Mouse (Mus musculus) left cerebral cortex, adult 11 months (tissue): ENCODE measurements around the gene Nhlh1.

Experiments
- DNase-seq: peaks from one replicate; pipeline ENCODE4 v3.0.0; 2022; ENCODE audit warnings: low spot score

Nhlh1 gene

DNA sequence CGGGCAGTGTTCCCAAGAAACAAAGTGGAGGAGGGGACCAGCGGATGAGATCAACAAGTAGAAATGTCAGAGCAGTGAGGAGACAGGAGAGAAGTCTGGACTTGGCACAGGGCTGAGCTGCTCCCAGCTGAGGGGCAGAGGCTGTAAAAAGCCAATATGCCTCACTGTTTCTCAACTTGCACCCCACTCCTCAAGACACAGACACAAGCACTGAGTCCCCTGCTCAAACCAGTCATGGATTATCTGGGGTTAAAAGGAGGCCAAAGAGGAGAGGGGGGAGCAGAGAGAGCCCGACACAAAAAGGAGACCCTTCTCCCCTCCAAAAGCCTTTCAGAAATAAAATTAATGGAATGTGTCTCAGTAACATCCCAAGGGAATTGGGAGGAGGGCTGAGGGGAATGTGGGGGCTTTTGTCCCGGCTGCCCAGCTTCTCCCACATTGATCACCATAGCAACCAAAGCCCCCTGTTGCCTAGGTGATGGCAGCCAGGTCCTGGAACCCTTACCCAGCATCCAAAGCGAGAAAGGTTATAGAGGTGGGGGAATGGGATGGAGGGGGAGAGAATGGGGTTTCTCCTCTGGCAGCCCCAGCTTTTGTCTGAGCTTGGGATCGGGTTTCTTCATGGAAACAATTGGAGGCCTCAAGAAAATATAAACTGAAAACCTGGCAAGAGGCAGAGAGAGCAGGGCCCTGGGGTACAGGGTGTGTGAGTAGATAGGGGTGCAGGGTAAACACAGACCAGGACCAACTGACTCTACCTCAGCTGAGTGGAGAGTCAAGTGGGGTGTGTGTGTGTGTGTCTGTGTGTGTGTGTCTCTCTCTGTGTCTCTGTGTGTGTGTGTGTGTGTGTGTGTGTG, 40.5 kb downstream of the Nhlh1 start:
- DNase-seq, result no peak

DNA sequence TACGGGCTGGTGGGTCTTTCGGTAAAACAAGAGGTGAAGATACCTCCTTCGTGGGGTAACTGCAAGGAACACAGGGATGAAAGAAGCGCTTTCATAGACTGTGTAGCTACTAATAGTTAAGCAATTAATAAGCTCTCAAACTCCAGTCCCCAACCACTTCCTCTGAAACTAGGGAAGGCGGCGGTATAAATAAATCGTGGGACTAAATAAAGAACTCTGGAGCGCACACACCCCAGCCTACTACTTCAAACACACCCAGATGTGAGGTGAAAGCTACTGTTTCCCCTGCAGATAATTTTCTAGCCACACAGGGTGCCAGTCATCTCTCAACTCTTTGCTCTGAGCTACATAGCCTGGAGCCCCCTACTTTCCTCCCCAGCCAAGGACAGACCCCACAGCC, 41.3 kb downstream of the Nhlh1 start:
- no peak for DNase-seq

DNA sequence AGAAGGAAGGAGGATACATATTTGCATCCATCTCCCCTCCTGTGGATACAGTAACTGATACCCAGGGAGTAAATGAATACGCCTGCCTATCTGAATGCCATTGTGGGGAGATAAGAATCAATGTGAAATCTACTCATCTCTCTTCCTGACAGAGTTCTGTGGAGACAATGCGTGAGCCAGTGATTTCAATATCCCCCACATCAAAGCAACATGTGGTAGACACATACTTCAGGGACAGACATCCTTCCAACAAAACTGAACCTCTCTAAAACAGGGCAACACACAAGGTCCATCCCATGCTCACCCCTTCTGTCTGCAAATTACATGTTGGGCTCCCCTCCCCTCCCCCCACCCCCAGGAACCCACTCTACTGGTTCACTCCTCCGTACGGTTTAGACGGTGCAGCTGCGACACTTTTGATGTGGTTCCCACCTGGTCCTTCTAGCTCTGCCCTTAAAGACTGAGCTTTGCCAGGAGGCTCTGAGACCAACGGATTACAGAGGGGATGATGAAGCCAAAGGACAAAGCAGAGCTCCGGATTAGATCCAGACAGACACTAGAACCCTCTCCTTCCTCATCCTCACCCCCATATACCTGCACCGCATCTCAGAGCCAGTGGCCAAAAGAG, 41.9 kb downstream of the Nhlh1 start:
- DNase-seq, result no peak

DNA sequence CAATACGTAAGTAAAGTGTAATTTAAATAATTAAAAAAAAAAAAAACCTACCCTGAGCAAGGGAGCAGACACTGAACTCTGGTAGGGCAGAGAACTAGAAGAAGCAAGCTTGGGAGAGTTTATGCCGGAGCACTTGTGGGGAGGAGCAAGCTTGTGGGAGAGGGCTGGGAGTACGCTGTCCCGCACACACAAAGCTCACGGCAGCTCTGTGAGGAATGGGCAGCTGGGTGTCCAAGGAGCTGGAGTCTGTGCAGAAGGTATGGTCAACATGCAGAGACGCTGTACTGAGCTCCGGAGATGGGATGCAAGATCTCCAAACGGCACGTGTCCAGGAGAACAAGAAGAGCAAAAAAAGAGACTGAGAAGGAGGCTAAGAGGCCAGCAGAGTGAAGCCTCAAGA, 42.6 kb downstream of the Nhlh1 start:
- DNase-seq, result no peak

DNA sequence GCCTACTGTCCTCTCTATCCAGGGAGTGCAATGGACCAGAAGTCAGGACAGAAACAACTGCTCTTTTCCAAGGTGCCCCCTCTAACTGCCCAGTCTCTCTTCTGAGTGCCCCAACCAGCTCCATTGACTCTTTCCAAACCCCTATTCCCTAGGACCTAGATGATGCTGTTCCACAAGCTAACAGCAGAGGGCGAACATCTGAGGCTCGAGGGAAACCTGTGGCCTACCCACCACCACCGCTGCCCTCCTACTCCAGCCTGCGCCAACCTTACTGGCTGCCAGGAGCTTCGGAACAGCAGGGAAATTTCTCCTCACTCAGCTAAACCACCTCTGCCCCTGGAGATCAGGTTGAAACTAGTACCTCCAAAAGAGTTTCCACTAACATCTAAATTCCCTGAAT, 45.3 kb downstream of the Nhlh1 start:
- DNase-seq, result no peak

DNA sequence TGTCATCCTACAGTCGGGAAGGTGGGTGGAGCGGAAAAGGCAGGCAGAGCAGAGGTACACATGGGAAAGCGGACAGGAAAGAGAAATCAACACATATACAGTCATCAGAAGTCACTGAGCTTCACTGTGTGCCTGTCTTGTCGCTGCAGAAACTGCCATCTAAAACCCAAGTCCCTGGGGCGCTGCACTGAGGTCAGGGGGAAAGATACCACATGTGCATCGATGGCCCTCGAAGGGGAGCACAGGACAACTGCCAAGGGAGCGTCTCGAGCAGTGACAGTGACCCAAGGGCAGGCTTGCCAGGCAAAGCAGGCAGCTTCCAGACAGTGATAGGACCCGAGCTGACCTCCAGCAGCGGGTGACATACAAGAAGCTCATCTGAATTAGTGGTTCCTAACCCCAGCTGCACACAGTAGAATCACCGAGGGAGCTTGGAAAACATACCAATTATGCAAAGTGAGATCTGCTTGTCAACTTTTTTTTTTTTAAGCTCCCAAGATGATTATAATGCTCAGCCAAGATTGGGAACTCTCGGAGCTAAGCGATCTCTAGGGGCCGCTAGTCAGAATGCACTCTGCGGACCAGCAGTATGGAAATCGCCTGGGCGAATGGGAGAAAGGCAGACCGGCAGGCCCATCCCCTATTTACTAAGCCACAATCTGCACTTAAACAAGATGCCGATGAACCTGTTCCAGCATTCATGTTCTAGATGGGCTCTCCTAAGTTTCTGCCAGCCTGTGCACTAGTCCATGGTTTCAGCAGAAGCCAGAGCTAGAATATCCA, 47.1 kb downstream of the Nhlh1 start:
- DNase-seq, result no peak

DNA sequence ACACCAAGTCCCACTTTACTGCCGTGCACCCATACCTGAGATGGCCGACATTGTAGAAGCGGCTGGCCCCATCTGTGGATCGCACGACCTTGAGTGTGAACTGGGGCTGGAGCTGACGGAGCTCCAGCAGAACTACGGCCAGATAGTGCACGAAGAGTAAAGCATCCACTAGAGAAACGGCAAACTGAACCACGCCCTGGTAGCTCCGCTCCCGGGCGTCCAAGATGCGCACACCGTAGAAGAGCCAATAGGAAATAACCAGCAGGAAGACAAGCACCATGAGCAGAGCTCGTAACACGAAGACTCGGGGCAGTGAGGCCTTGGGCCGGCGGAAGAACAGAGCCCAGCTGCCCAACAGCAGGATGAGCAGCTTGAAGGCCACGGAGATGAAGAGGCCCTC, 48.0 kb downstream of the Nhlh1 start:
- no peak for DNase-seq

DNA sequence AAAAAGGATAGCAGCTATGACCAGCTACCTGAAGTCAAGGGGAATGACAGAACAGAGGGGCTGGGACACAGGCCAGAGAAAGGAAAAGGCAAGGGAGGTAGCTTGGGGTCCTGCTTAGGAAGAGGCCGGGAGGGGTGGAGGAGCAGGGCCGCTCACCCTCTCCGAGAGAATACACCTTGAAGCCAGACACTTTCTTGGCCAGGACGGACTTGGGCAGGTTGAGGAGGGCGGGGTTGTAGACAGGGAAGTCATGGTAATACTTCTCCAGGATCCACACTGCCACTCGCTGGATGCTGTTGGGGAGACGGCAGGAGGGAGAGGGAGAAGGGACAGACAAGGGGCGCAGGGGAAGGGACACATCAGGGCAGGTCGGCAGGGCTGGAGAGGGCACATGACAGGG, 49.0 kb downstream of the Nhlh1 start:
- DNase-seq, result no peak

DNA sequence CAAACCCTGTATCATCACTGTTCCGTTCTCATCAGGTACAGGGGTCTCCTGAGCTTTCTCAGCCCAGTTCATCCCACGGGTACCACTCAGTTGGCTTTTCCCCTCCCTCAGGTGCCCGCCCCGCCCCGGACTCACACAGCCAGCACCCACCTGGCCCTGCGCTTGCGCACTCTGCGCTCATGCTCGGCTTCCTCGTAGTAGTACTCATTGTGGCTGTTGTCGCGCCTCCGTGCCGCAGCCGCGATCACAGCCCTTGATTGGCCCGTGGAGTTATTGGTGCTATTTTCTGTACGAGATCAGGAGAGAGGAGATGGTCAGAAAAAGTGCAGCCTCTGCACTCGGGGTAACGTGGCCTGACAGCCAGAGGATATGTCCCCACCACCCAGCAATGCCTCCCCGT, 49.6 kb downstream of the Nhlh1 start:
- DNase-seq, result no peak
